Mouse (Mus musculus) adrenal gland, postnatal 25 days (tissue): ENCODE data around the gene Akap9. TPM values are rescaled to one million over a fixed set of nuclear protein-coding genes. Genes with fewer than 3 reads are reported as not detected.

ENCODE experiments used
- total RNA-seq: library from RNA; stranded (reverse); gene quantifications from 2 replicates; pipeline ENCODE4 v1.2.3, GENCODE M21; 2021

The Akap9 gene
- total RNA-seq, 1 experiment from 2014 or later, result 113 TPM

Other genes starting within 250 kb of the Akap9 start
- 77.2 and 79.4 TPM in 2 replicates for gene Ankib1, start 125.1 kb upstream of the Akap9 start, total RNA-seq
- 56.9 and 61.0 TPM in 2 replicates for gene Krit1, start 124.9 kb upstream of the Akap9 start, total RNA-seq
- not detected in 2 replicates for gene Lrrd1, start 82.9 kb upstream of the Akap9 start, total RNA-seq
- 7.0 and 9.4 TPM in 2 replicates for gene Mterf1a, start 34.1 kb upstream of the Akap9 start, total RNA-seq
- 142 and 229 TPM in 2 replicates for gene Cyp51, start 176.7 kb downstream of the Akap9 start, total RNA-seq